Mouse (Mus musculus) gastrocnemius, adult 8-10 months (tissue): Measurements from ENCODE around the gene Nkg7. TPM values are rescaled to one million over a fixed set of nuclear protein-coding genes. Genes with fewer than 3 reads are reported as not detected.

Experiments used
- DNase-seq, 2 experiments: peaks; one replicate each; pipeline ENCODE4 v3.0.0; 2022; ENCODE audit warnings: low spot score in 2 of 2
- total RNA-seq, 4 experiments: library from RNA; stranded (reverse); gene quantifications; 2 replicates each; pipeline ENCODE4 v1.2.4; 2022

Gene Nkg7
- total RNA-seq, 4 experiments from 2014 or later = not detected

- no peak for DNase-seq
These were observed 10.9 kb downstream of the Nkg7 start for GRCm38 (mm10) chr7:43447801-43448200.

DNA sequence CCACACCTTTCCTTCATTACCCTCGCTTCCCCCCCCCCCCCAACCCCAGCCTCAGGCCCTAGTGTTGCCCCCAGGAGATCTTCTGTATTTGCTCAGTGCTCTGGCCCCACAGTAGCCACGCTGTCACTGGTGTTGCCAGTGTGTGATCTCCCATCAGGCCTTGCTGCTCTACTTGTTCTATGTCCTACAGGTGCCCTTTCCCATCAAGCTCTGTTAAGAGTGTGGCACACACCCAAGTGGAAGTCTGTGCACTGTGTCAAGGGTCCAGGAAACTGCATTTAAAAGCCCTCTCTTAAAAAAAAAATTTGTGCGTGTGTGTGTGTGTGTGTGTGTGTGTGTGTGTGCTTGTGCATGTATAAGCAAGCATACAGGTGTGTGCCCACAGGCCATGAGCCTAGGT is 11.4 kb downstream of the Nkg7 start:
- DNase-seq = no peak

- DNase-seq = no peak
These were observed 12.9 kb downstream of the Nkg7 start for GRCm38 (mm10) chr7:43449811-43450210.

GRCm38 (mm10) chr7:43451726-43452125 is 14.9 kb downstream of the Nkg7 start:
- no peak for DNase-seq

DNA sequence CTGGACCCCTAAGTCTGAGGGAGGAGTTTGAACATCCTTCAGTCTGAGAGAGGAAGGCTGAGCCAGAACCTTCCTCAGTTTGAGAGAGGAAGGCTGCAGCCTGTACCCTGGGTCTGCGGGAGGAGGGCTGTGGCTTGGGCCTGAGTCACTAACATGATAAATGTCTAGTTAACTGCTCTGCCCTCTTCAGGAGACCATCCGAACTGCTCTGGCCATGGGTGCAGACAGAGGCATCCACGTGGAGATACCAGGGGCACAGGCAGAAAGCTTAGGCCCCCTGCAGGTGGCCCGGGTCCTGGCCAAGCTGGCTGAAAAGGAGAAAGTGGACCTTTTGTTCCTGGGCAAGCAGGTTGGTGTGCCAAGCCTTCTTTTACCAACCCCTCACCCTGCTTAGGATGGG is 15.7 kb downstream of the Nkg7 start:
- no peak for DNase-seq

DNA sequence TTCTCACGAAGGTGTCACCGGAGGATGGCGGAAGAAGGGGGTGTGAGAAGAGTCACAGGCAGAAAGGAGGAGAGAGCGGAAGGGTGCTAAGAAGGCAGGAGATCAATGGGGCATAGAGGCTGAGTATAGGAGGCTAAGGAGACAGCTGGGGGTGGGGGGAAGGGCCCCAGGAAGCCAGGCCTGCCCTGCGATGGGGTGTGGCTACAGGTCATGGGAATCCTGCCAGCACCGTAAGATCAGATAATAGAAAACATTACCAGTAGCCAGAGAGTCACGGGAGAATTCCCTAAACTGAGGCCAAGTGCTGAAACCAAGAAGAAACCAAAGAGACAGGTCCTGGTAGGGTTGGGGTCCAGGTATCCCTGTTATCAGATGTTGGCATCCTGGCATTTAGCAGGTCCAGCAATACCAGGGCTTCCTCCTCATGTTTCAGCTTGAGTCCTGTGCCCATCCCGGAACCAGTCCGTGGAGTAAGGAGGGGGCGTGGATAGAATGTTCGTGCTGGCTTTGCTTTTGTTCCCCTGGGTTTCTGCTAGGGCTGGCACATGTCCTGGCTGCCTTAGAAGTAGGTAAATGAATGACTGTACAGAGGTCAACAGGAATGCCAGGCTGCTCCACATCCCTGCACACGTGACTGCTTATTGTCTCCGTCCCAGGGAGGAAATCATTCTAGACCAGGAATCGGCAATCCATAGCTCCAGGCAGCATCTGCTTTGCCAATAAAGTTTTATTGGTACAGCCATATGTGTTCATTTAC is 16.9 kb downstream of the Nkg7 start:
- DNase-seq = no peak

DNA sequence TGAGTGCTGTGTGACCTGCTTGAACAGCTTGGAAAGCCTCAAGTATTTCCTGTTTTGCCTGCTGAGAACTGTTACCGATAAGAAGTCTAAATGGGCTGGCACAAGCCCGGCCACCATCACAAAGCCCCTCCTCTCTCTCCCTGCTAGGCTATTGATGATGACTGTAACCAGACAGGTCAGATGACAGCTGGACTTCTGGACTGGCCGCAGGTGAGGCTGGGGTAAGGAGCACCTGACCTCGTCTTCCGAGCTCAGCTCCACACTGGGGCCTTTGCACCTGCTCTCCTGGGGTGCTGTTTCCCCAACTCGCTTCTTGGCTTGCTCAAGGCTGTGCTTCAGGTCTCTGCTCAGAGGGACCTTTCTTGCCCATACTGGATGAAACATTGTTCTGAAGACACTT is 17.5 kb downstream of the Nkg7 start:
- DNase-seq = no peak

DNA sequence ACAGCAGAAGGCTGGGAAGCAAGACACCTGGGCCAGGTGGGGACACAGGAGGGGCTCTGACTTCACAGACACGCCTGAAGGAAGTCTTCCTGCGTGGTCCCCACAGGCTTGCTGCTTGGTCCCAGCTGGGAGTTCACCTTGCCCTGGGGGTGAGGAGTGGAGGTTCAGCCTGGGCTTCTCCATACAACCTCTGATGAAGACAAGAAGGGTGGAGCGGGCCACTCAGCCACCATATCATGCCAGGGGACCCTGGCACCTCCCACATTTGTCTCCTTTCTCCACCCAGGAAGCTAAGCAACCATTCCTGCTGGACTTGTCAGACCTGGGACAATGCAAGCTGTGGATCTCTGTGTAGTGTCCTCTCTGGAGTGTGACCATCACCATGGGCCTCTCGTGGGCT is 26.0 kb downstream of the Nkg7 start, which contains the start of gene Vsig10l:
TSS of gene Vsig10l (plus strand) at position 301 of the 400 bp plus-strand sequence.
- no peak for DNase-seq

GRCm38 (mm10) chr7:43463976-43464375 is 27.1 kb downstream of the Nkg7 start:
- no peak for DNase-seq

DNA sequence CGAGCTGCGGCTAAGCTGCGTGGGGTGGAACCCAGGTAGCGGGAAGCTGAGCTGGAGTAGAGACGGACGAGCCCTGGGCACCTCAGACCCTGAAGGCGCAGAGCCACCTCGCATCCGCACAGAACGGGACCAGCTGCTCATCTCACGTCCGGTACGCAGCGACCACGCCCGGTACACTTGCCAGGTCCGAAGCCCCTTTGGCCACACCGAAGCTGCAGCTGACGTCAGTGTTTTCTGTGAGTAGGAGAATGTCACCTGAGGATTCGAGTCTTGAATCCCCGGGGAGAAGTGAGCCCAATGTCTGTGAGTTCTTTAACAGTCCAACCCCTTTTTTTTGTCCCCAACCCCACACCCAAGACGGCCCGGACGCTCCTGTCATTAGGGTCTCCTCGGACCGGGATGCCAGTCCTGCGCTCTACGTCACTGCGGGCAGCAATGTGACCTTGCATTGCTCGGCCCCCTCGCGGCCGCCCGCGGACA is 28.0 kb downstream of the Nkg7 start:
- no peak for DNase-seq

- DNase-seq = peak; percentile 77 to 85
These were observed 28.6 kb downstream of the Nkg7 start for GRCm38 (mm10) chr7:43465344-43466098.

- peak; percentile 59 to 74 for DNase-seq
These were observed 29.3 kb downstream of the Nkg7 start for GRCm38 (mm10) chr7:43466099-43466694.

DNA sequence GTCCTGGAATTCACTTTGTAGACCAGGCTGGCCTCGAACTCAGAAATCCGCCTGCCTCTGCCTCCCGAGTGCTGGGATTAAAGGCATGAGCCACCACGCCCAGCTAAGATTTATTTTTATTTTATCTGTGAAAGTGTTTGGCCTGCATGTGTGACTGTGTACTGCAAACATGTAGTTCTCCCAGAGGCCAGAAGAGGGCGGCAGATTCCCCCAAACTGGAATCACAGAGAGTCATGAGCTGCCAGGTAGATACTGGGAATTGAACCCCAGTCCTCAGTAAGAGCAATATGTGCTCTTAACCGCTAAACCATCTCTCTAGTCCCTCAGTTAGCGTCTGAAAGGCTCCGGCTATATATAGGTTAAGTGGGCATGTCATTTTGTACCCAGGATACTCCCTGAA is 33.5 kb downstream of the Nkg7 start:
- no peak for DNase-seq

- DNase-seq = no peak
These were observed 38.8 kb downstream of the Nkg7 start for GRCm38 (mm10) chr7:43475706-43476105.

- no peak for DNase-seq
These were observed 39.5 kb downstream of the Nkg7 start for GRCm38 (mm10) chr7:43476376-43476775.

- no peak for DNase-seq
These were observed 44.3 kb downstream of the Nkg7 start for GRCm38 (mm10) chr7:43481191-43481590.

DNA sequence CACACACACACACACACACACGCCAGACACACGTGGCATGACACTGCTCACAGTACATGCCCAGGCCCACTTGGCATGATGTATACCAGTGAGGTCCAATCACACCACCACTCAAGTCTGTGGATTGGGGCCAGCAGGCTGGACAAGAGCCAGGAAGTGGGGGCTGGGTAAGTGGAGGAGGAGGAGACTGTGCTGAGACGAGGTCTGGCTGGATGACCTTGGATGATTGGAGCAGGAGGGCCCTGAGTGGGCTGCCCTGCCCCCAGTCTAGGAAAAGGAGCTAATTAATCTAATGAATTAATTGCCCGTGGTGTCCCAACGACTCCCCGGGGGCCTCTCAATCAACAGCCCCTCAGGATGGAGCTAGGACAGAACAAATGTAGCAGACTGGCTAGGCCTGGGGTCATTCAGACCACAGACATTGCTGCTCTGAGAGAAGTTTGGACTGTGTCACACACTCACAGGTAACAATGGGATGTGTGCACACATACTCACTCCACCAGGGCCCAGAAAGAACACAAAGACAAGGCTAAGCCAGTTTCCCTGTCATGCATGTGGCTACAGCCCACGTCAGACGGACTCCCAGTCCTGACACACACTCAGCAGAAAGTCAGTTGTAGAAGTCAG is 45.3 kb downstream of the Nkg7 start:
- DNase-seq = no peak

GRCm38 (mm10) chr7:43483236-43483635 is 46.4 kb downstream of the Nkg7 start:
- DNase-seq = no peak
